Mouse (Mus musculus) layer of hippocampus, postnatal 25 days (tissue): ENCODE measurements at regions not wholly inside any gene's neighbourhood (a gene's known extent, or its start where the extent isn't known, plus 50 kb on each side); places are given as distances from the start of the nearest gene placed in this dataset.
"Not testable (repeated sequence)": the region's sequence is repeated elsewhere in the genome, so short reads cannot be mapped to it uniquely, and the experiment has no call there.

ENCODE experiments used
- DNase-seq, 2 experiments: peaks; one replicate each; pipeline ENCODE4 v3.0.0; 2022; ENCODE audit warnings: mixed read lengths in 2 of 2, low spot score in 1 of 2; ENCODE audit errors: extremely low spot score in 1 of 2

DNA sequence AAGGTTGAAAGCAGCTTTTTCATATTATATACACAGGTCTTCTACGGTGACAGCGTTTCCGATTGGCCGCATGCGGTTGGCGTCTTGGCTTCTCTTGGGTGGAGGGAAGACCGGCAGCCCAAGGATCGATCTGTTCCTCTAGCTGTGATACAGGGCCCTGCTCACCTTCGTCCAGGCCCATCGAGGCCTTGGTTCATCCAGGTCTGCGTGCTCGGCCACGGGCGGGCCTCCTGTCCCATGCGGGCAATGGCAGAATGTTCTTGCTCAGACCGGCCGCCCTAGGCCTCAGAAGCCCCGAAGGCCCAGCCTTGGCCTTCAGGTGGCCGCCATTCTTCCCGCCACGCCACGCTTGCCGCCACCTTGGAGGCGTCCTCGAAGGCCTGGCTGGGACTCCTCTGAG is 194.4 kb upstream of the Ppp6c start:
- no peak for DNase-seq

DNA sequence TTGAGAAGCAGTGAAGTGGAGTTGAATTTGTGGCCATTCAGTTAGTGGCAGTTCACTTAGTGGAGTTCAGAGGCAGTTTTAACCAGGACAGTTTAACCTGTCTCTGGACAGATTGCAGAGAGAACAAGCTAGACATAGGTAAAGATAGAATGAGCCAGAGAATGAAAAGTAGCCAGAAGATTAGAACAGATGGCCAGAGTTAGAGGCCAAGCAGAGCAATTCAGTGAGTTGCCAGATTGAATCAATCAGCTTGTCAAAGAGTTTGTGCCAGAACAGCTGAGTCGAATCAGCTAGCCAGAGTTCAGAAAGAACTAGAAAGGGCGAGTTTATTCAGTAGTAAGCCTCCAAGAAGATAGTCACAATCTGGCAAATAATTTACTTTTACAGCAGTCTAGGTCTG is 174.1 kb upstream of the Ppp6c start:
- DNase-seq = no peak

DNA sequence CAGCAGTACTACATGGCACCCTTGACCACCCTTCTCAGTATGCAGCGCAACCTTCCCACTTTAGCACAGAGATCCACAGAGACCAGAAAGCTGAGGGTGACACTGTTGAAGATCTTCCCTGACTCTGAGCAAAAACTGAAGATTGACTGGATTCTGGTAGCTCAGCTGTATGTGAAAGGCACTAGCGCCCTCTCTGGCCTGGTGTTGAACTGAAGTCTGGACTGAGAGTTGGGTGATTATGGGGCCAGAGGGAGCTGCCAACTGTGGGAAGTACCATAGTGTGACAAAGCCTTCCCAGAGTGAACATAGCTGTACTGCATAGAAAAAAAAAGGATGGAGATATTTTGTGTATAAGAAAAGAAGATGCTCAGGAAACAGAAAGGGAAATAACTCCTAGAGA is 173.3 kb upstream of the Ppp6c start:
- DNase-seq = no peak

DNA sequence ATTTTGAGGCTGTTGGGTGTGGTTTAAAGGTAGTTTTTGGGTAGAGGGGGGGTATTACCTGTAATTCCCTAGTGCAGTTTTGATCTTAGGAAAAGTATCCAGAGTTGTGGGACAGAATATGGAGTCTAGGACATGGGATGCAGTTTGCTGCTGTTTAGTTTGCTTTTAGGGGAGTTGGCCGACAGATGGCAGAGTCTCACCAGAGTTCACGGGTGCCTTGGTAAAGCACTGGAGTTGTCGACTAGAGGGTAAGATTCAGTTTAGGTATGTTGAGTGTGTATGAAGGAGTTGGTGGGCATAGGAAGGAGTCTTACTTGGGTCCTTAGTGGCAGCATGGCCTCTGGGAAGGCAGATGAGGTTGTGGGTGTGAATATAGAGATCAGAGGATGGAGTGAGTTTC is 168.4 kb upstream of the Ppp6c start:
- no peak for DNase-seq

DNA sequence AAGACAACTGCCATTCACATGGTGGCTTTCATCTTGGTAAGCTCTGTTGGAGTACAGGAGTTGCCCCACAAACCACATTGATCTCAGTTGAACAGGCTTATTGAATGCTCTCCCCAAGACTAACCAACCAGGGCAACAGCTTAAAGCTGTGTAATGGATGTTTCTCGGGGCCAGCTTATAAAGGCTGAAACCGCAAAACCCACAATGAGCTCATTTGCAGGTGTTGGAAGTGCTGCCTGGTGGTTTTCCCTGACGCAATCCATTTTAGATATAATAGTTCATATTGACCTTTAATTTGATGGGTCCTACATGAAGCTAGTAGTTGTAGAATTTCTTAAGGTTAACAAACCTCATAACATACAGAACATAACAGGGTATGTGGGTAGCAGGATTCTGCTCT is 151.0 kb upstream of the Ppp6c start:
- no peak for DNase-seq

DNA sequence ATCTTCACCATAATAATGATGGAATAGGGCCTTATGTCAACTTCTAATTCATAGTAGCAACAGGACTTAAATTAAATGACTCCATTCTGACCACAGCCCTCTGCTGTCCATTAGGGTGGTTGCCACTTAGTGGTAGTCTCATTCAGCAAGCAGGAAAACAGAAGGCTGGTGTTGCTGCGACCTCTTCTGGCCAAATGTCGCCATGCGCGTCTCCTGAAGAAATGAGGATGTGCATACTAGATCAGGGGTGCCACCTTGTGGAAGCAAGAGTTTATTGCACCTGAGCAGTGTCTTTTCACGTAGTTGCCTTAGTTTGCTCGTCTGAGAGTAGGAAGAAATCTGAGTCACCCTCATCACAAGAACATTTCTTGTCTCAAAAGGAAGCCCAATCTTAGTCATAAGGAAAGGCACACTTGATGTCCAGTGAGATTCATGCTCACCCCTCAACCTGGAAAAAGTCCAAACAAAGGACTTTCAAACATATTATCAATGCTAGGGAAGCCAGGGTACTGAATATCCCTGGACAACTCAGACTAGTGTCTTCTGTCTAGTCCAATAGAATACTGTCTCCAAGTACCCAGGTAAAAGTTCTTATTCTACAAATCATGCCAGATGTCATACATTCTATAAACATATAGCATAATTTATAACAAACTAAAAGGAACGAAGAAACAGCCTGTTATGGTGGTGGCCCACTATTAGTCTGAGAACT is 147.0 kb upstream of the Ppp6c start:
- DNase-seq = peak; percentile 86 to 96

DNA sequence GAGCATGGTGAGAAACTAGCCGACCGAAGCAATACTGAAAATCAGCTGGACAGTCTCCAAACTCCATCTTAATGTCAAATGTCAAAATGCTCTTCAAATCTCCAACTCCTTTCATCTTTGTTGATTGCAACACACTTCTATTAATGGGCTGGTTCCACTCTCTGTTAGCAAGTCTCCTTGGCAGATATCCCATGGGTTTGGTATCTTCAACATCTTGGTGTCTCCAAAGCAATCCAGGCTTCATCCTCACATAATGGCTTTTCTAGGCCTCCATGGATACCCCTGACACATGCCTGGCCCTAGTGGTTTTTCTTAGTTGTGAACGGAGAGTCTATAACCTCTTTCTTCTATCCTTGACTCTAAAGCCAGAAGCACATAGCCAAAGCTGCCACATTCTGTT is 118.0 kb upstream of the Ppp6c start:
- no peak for DNase-seq

DNA sequence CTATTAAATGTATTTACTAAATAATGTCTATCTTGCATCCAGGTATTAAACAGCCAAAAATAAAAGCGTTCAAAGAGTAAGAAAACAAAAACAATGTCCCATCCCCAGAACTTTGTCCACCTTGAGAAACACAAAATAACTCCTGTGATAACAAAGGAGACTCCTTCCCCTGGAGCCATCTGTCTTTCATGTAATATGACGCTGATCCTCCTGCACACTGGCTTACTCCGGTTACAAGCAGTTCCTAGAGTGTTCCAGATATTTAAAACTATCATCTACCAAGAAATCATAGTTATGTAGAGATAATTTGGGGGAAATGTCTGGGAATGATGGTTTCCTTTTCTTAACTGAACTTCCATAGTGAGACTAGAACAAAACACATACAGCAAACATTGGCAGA is 114.2 kb upstream of the Ppp6c start:
- no peak for DNase-seq

DNA sequence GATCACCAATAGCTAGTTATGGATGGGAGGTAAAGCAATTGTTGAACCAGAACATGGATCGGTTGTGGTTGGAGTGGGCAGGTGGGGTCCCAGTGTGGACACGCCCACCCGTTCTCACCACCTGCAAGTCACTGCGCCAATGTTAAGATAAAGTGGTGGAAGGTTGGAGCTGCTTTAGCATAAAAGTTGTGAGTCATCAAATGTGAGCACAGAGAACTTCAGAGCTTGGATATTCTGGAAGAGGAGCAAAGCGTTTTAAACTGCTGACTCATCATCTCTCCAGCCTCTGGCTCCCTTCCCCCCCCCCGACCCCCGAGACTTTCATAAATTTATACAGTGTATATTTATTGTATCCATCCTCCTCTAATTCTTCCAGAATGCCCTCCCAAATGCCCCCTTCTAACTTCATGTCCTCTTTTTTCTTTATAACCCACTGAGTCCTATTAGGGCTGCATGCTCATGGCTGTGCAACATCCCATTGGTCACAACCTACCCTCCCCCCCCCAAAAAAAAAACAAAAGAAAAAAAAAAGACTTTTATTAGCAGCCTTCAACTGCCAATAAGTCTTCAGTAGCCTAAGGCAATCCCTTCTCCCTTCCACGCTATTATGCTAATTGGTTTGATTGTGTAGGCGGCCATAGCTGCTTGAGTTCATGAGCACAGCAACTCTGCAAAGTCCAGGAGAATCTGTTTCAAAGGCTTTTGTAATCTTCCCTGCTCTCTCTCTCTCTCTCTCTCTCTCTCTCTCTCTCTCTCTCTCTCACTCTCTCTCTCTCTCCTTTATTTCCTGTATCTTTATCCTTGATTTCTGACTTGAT is 112.8 kb upstream of the Ppp6c start:
- no peak for DNase-seq

DNA sequence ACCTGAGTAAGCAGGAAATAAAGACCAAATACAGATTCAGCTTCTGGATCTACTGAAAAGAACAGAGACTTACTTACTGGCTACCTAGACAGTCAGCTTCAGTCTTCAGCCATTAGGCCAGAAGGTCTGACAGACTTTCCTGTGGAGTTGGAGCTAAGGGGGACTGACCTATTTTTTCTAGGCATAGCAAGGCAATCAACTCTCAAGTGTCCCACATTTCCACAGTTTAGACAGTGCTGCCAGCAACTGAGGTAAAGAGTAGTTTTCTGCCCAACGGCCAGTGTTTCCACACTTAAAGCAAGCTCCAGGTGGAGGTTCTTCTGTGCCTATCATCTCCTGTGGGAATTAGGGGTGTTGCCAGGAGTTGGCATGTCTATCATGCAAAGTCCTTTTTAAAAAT is 111.3 kb upstream of the Ppp6c start:
- no peak for DNase-seq

DNA sequence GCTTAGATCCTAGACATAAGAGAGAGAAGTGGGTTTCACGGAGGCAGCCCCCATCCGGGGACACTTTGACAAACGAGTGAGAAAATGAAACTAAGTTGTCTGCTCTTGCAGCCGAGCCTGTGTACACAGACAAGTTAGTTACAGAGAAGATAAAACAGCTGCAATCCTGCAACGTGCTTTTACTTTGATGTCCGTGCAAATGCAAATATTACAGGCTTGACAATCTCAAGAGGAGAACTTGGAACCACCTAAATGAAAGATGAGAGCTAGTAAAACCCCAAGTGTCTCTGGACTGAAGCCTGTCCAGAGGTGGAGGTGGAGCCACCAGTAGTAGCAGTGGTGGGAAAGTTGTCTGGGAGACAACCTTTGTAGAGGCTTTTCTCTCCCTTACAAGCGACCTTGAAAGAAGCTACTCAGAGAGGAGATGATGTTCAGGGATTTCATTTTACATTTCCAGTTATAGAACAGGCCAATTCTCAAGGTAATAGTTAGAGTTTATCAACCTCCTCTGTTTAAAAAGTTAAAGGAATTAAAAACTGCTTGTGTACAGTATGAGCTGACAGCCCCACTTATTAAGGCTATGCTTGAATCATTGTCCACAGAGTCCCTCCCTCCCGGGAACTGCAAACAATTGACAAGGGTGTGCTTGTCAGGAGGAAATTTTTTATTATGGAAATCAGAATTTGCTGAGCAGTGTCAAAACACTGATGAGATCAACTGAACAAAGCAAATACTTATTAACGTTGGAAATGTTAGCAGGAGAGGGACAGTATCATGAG is 99.7 kb upstream of the Ppp6c start:
- DNase-seq = no peak

DNA sequence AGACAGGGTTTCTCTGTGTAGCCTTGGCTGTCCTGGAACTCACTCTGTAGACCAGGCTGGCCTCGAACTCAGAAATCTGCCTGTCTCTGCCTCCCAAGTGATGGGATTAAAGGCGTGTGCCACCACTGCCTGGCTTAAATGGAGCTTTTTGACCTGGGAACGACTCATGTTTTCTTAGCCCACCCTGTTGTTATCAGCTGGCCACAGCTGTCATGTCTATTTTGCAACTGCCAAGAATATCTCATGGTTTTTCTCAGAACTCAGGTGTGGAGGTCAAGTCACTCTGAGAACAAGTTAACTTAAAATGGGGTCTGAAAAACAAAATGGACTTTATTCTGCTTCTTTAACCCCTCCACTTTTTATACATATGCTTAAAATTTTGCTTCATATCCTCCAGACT is 98.9 kb upstream of the Ppp6c start:
- not testable (repeated sequence) for DNase-seq

DNA sequence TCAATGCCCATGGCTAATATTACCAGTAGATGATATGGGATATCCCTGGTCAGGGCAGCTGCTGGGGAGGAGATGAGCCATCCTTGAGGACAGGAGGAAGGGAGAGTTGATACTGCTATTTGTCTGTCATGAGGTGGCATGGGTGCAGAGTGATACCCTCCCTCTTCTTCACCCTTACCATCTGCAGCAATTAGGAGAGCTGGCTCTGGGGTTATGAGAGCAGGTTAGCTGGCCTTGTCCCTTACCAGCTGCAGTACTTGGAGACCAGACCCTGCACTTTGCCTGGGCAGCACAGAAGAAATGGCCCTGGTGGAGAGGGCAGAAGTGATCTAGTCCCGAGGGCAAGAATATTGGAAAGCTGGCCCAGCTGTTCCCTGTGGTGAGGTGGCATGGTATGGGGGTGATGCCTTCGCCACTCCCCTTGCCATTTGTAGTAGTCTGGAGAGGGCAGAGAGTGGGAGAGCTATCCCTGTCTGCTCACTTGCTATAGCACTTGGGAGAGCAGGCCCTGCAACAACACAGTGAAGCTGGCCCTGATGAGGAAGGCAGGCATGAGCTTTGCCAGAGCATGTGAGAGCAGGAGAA is 73.6 kb upstream of the Ppp6c start:
- no peak for DNase-seq

DNA sequence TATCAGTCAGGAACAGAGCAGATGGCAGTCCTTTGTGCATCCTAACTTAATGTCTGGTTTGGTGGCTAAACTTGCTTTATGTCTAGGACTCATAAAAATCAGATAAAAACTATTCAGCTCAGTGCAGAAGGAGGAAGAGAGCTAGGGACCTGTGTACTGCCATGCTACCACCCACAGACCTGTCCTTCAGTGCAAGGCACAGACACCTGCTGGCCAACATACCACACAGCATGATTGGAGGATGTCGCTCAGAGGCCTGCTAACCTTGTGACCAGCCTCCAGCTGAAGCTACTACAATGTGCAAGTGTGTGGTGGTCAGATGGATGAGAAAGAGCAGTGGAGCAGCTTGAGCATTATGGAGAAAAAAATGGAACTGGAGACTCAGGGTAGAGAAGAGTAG is 73.0 kb upstream of the Ppp6c start:
- DNase-seq = no peak

DNA sequence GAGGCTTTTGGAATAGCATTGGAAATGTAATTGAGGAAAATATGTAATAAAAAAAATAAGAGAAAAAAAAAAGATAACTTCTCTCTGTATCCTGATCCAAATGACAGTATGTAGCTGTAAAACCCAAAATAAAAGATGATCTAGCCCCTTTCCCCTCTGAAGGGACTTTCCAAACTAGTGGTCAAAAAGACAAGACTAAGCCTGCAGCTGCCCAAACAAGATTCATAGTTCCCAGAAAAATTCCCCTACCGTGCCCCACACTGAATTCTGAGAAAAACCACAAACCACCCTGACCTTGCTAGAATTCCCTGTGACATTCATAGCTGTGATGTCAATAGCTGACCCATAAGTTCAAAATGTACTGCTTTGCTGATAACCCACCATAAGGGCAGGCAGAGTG is 69.2 kb upstream of the Ppp6c start:
- no peak for DNase-seq

DNA sequence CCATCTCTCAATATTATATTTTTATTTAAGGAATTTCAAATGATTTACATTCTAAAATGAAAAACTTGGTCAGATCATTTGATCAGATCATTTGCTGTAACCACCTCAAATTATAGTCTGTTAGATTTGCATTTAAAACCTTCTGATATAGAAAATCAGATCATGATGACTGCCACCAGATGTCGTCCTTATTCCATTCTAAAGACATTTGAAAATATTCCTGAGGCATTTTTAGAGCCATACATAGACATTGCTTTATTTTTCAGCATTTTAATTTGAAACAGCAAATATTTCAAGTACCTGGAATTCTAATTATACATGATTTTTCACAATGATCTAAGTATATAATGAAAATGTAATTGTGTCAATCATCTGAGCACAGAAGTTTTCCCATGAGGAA is 52.0 kb upstream of the Ppp6c start:
- DNase-seq = no peak
